Comparison of ENCODE assay signal across 13 mouse cellular contexts in genomic region chr3:38952602-38953001, GRCm38 (mm10).
"Had no signal": no experiment of that assay in that cellular context is flagged by ENCODE, and none has a peak within 500 bp of the region (broad histone marks: within the 10 kb centered on the region; RNA-seq: fewer than 3 reads in every experiment).

No protein-coding gene starts in this region.

- H3K9me3 ChIP-seq: limb, embryonic 12.5 days; midbrain, embryonic 13.5 days; stomach, embryonic 15.5 days had no signal

- H3K27ac ChIP-seq: layer of hippocampus, adult 2 months; limb, embryonic 12.5 days; liver, embryonic 14.5 days; midbrain, embryonic 13.5 days; stomach, embryonic 15.5 days had no signal

- H3K27me3 ChIP-seq: limb, embryonic 12.5 days; midbrain, embryonic 13.5 days; stomach, embryonic 15.5 days had no signal

- H3K4me3 ChIP-seq: layer of hippocampus, adult 2 months; limb, embryonic 12.5 days; midbrain, embryonic 13.5 days; stomach, embryonic 15.5 days had no signal

- H3K4me1 ChIP-seq: midbrain, embryonic 13.5 days; stomach, embryonic 15.5 days had no signal

- DNase-seq: kidney, postnatal 36 days; lung, adult 2 months; lung, postnatal 36 days; right cerebral cortex, postnatal 14 days; thymus, adult 2 months; thymus, postnatal 25 days had no signal

- ATAC-seq: intestine, postnatal 0 days; lung, postnatal 0 days; midbrain, embryonic 13.5 days had no signal

- H3K4me2 ChIP-seq: limb, embryonic 12.5 days; midbrain, embryonic 13.5 days; stomach, embryonic 15.5 days had no signal

- H3K9ac ChIP-seq: limb, embryonic 12.5 days; liver, embryonic 14.5 days; midbrain, embryonic 13.5 days; stomach, embryonic 15.5 days had no signal
